Mouse (Mus musculus) cerebellum, postnatal 10 days (tissue): ENCODE data around the gene Rab27a.
A peak's percentile ranks its signal among the peaks of the same experiment; 100 is the strongest.

ENCODE experiments used
- DNase-seq, 2 experiments: peaks; one replicate each; pipeline ENCODE4 v3.0.0; 2021; ENCODE audit warnings: mixed read lengths in 2 of 2

Gene Rab27a

GRCm38 (mm10) chr9:73044146-73045079 is at the start of gene Rab27a:
Gene Rab27a (plus strand): TSS chr9:73044854.
- peak; percentile 95 to 98 for DNase-seq

GRCm38 (mm10) chr9:72996167-72996566 is 48.5 kb upstream of the Rab27a start:
- DNase-seq = no peak

DNA sequence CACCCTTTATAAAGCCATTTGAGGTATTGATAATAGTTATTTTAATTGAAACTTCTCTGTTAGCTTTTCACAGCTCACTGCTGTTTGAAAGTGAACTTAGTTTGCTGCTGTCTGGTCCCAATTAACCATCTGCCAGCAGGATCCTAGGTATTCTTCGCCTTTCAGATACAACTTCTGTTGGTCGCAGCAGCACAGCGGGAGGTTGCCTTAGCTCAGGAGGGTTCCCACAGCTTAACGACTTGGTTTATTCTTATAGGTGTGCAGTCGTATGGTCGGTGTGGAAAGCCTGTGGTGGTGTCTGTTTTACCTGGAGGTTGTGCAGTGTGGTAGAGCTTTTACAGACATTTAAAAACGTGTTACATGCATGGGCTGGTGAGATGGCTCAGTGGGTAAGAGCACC is 47.8 kb upstream of the Rab27a start:
- no peak for DNase-seq

- no peak for DNase-seq
Observed at GRCm38 (mm10) chr9:73000487-73000886, 44.2 kb upstream of the Rab27a start.

DNA sequence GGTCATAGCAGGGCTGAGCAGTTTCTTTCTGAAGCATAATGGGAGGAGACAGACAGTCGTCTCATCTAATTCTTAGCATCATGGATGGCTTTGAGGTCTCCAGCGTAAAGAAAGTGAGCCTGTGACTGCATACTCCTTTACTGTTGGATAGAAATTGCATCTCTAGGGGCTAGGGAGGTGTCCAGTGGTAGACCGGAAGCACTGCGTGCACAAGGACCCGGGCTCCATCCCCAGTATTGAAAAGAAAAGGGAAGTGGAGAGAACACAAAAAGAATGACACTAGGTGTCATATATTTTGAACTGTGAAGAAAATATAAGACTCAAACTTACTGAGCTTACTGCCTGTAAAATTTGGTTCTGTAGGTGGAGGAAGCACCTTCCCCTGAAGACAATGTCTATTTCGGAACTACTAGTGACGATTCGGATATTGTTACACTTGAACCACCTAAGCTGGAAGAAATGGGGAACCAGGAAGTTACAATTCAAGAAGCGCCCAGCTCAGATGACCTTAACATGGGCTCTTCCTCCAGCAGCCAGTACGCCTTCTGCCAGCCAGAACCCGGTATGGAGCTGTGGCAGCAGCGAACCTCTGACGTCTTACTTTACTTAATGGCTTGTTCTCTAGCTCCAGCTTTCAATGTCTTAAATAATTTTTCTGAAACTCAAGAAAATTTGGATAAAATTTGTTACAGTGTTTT is 43.2 kb upstream of the Rab27a start:
- DNase-seq = no peak

DNA sequence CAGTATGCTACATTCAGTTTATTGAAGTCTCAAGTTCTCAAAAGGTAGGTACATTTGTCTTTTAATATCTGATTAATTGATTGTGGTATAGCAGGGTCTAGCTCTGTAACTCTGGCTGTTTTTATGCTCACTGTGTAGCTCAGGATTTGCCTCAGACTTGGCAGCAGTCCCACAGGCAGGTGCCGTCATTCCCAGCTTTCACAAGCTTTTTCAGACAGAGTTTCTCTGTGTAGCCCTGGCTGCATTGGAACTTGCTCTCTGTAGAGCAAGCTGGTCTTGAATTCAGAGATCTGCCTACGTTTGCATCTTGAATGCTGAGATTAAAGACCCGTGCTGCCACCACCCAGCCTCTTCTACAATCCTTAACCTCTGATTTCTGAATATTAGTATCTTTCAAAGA is 42.5 kb upstream of the Rab27a start:
- DNase-seq = peak in 1 of 2 experiments; percentile 26

GRCm38 (mm10) chr9:73004076-73004475 is 40.6 kb upstream of the Rab27a start:
- no peak for DNase-seq

GRCm38 (mm10) chr9:73005106-73005505 is 39.5 kb upstream of the Rab27a start:
- no peak for DNase-seq

DNA sequence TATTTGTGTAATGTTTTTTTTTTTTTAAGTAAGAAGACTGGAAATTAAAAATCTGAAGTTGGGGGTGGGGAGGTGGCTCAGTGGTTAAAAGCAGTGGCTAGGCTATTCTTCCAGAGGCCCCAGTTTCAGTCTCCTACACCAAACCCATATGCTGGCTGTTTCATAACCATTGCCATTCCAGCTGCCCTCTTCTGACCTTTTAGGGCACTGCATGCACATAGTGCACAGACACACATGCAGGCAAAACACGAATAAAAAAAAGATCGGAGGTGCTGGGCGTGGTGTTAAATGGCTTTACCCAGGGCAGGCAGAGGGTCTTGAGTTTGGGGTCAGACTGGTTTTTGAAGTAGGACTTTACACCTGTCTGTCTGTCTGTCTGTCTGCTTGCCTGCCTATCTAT is 38.5 kb upstream of the Rab27a start:
- peak in 1 of 2 experiments; percentile 24 for DNase-seq

DNA sequence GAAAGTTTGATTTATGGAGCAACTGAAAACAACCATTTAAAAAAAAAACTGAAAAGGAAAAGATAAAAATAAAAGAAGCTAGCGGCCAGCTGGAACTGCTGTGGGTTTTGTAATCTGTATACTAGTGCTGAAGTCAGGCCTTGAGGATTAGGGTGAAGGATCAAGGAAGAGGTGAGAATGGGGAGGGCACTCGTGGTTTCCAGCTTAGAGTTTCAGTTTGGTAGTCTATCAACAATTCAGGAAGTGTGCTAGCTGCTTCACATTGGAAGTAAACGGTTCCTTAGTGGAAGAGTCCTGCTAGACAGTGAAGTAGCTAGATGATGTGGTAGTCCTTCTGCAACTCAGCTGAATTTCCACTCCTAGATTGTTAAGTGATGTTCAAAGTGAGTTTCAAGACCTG is 36.3 kb upstream of the Rab27a start:
- DNase-seq = no peak

DNA sequence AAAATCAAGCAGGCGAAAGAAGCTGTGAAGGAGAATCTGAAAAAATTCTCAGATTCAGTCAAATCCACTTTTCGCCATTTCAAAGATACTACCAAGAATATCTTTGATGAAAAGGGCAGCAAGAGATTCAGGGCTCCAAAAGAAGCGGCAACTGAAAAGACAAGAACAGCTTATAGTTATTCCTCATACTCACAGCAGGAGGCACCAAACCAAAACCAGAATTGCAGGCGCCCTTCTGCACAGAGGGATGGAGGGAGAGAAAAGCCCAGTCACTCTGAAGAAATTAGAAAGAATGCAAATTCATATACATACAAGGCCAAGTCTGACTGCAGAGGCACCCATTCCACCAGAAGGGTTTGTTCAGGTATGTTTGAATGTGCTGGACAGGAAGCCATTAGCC is 32.0 kb upstream of the Rab27a start:
- DNase-seq = no peak

DNA sequence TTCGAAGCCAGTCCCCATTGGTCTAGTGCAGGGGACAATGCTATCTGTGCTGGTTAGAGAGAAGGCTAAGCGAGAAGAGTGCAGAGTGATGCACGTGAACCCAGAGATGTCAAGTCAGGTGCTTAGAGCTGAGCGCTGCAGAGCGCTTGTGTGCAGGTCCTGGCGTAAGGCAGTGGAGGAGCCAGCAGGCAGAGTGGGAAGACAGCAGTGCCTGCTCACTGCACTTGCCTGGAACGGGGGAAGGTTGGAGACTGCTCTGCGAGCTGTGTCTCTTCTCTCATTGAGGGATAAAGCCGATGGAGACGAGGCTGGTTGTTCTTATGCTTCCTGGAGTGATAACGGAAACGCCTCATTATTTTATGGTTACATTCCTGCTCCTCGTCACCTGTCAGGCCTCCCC is 29.9 kb upstream of the Rab27a start:
- DNase-seq = no peak

DNA sequence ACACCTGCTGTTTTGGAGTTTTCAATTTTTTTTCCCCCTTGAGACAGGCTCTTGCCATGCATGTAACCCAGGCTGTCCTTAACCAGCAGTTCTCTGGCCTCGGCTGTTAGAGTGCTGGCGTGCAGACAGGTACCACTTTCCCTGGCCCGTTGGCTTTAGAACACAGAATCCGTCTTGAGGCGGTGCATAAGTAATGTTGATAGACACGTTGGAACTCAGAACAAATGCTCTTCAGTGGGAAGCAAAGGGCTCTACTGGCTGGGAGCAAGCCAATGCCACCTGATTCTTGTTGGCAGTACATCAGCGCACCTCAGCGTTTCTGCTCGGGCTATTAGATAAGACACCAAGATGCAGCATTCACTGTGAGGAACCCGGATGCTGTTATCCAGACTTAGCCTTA is 24.8 kb upstream of the Rab27a start:
- DNase-seq = peak; percentile 76 to 78

DNA sequence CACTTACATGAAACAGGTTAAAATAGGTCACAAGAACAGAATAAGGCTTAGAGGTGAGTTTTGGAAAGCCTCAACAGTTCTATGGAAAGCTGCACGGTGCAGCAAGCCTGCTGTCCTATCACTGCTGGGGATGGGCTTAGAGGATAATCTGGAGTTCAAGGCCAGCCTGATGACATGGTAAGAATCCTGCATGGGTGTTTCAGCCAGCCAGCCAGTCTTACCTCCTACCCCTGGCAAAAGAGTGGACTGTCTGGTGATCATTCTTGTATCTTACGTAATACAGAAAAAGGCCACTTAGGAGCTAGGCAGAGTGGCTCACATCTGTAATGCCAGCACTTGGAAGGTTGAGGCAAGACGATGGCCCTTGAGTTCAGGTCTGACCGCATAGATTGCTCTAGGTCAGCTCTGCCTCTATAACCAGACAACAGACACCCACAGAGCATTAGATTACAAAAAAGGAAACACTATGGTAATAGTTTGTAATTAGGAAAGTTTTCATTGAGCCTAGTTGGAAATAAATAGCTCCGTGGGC is 24.0 kb upstream of the Rab27a start:
- no peak for DNase-seq

- peak; percentile 66 to 67 for DNase-seq
Observed at GRCm38 (mm10) chr9:73025818-73026636, 18.6 kb upstream of the Rab27a start.

DNA sequence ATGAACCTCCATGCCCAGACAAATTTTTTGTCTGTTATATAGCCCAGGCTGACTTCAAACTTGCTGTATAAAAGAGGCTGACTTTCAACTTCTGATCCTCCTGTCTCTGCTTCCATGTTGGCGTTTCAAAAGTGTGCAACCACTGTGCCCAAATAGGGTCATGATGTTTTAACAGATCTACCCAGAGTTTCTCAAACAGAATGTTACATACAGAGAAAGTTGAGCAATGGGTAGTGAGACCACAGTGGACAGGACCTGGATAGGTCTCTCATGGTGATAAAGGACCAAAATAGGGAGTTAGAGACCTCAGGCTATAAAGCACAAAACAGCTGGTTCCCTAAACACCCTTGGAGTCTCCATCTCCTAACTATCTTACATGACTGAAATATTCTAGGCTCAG is 14.2 kb upstream of the Rab27a start:
- no peak for DNase-seq

GRCm38 (mm10) chr9:73031421-73031820 is 13.2 kb upstream of the Rab27a start:
- DNase-seq = peak in 1 of 2 experiments; percentile 30

- DNase-seq = no peak
Observed at GRCm38 (mm10) chr9:73033406-73033805, 11.2 kb upstream of the Rab27a start.

DNA sequence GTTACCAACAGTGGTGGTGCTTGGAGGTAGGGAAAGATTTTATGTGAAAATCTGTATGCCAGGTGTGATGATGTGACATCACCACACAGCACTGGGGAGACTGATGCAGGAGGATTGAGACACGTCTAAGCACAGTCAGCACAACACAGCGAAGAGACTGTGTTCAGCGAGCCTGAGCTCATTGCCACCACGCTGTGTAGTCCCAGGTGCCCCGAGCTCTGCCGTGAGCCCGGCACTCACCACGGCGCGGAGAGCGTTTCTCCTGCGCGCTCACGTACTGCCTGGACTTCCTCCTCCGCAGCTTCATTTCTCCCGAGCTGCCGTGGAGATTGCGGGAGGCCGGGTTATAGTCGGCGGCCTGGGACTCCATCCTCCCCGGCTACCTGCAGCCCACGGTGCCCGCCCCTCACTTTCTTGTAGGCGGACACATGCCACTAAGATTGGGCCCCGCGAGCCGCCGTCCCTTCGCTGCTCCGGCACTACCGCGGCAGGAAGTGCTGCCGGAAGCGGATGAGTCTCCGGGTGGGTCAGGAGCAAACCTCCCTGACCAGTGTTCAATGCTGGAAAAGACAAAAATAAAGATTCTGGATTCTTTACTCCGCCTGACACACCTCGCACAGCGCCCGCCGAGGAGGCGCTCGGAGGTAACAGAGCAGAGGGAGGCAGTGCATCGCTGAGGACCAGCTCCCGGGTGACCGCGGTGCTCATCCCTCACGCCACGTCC is 5.3 kb upstream of the Rab27a start:
- peak; percentile 96 to 97 for DNase-seq

GRCm38 (mm10) chr9:73040080-73040479 is 4.6 kb upstream of the Rab27a start, which contains the start of gene Pigb:
Gene Pigb (minus strand): TSS chr9:73040378.
- no peak for DNase-seq

GRCm38 (mm10) chr9:73045204-73045603 is 550 bp downstream of the Rab27a start:
- peak; percentile 69 to 81 for DNase-seq

GRCm38 (mm10) chr9:73045711-73046110 is 1.1 kb downstream of the Rab27a start:
- no peak for DNase-seq
